Mouse (Mus musculus) C2C12 (cell line): ENCODE data around the gene Olfr482. TPM values are rescaled to one million over a fixed set of nuclear protein-coding genes. Genes with fewer than 3 reads are reported as not detected.

ENCODE experiments used
- H3K27me3 ChIP-seq: one replicate; pipeline ENCODE4 v1.6.1; 2011; ENCODE audit not compliant: control insufficient read depth, insufficient read depth, insufficient read length
- H3K36me3 ChIP-seq: one replicate; pipeline ENCODE4 v1.6.1; 2011; ENCODE audit not compliant: control insufficient read depth, insufficient read depth
- H3K4me3 ChIP-seq: one replicate; pipeline ENCODE4 v1.5.1; 2011; ENCODE audit warnings: mild to moderate bottlenecking, control low read depth; ENCODE audit not compliant: poor library complexity, insufficient read depth, severe bottlenecking
- H3K79me2 ChIP-seq: one replicate; pipeline ENCODE4 v1.6.1; 2011; ENCODE audit not compliant: control insufficient read depth, insufficient read depth
- H3K79me3 ChIP-seq: one replicate; pipeline ENCODE4 v1.6.1; 2011; ENCODE audit warnings: low read depth, control low read depth
- H3ac ChIP-seq: one replicate; pipeline ENCODE3; 2011; ENCODE audit warnings: low read depth; ENCODE audit not compliant: control insufficient read depth, insufficient read length
- CEBPB ChIP-seq: IDR thresholded peaks from one replicate; pipeline ENCODE4 v1.6.1; 2011; ENCODE audit warnings: low read depth, mild to moderate bottlenecking, control low read depth, moderate library complexity
- CTCF ChIP-seq: IDR thresholded peaks from one replicate; pipeline ENCODE4 v1.5.1; 2011; ENCODE audit not compliant: control insufficient read depth, insufficient read depth, insufficient read length
- FOSL1 ChIP-seq: IDR thresholded peaks from one replicate; pipeline ENCODE4 v1.8.0; 2011; ENCODE audit warnings: mild to moderate bottlenecking, low read length; ENCODE audit not compliant: poor library complexity, insufficient read depth, severe bottlenecking
- MAX ChIP-seq: IDR thresholded peaks from one replicate; pipeline ENCODE4 v1.6.1; 2011; ENCODE audit warnings: mild to moderate bottlenecking, control low read depth
- MYOD1 ChIP-seq: IDR thresholded peaks from one replicate; pipeline ENCODE4 v1.6.1; 2011; ENCODE audit warnings: low read depth; ENCODE audit not compliant: control insufficient read depth, insufficient read length
- MYOG ChIP-seq: IDR thresholded peaks from one replicate; pipeline ENCODE4 v1.6.1; 2011; ENCODE audit not compliant: control insufficient read depth, insufficient read length; ENCODE audit errors: extremely low read depth
- USF1 ChIP-seq: IDR thresholded peaks from one replicate; pipeline ENCODE4 v1.6.1; 2011; ENCODE audit warnings: low read depth, mild to moderate bottlenecking, control low read depth, moderate library complexity
- long read RNA-seq, 2 experiments: library from polyadenylated mRNA; unstranded; transcript quantifications; one replicate each; pipeline ENCODE4 v2.0.0; 2019 to 2020
- polyA plus RNA-seq: library from polyadenylated mRNA; unstranded; fragments of >200 nt; fragmentation: generic; extraction: Trizol; gene quantifications from one replicate; pipeline ENCODE4 v1.2.1, GENCODE M21; 2012; ENCODE audit warnings: missing spikeins

Gene Olfr482
- 0.01 TPM for polyA plus RNA-seq
- long read RNA-seq, experiment 1, result 0 reads
- long read RNA-seq, experiment 2, result 0 reads

DNA sequence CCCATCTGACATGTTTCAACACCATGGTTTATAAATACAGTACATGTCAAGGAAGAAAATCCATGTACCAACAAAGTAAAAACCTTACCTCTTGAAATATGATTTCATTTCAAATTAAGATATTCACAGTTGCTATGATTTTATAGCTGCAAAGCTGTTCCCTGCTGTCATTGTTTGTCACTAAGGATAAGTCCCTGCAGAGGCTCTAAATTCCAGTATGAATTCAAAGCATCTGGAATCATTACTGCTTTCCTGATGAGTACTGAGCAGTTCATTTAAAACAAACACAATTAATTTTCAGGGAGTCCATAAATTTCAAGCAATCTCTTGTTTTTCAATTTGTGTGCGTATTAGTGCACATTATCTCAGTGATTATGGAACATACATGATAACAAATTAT lies at the start of gene Olfr482:
Gene Olfr482, minus strand, starts transcription at position 101 of the 400 bp plus-strand sequence.
- Histone ChIP-seq H3K27me3 (no peaks in the 10 kb centered on the region), H3K79me3 (no peaks in the 10 kb centered on the region), H3ac (no peak within 1 kb of the TSS), H3K4me3 (no peak within 1 kb of the TSS), H3K36me3 (no peaks in the 10 kb centered on the region), H3K79me2 (no peaks in the 10 kb centered on the region)
- TF ChIP-seq FOSL1 (no peak), MYOD1 (no peak), CTCF (no peak), USF1 (no peak), CEBPB (no peak), MAX (no peak), MYOG (no peak)

DNA sequence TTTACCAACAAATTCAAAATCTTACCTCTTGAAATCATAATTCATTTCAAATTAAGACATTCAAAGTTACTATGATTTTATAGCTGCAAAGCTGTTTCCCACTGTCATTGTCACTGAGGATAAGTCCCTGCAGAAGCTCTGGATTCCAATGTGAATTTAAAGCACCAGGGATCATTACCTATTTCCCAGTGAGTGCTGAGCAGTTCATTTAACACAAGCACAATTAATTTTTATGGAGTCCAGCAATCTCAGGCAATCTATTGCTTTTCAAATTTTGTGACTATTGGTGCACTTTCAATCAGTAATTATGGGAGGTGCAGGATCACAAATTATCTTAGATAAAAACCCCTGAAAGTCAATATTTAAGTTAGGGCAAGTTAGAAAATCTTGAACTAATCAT lies 30.0 kb upstream of the Olfr482 start, which contains the start of gene Olfr484:
Gene Olfr484, minus strand, starts transcription at position 101 of the 400 bp plus-strand sequence.
- Histone ChIP-seq H3K27me3 (no peaks in the 10 kb centered on the region), H3K4me3 (no peak within 1 kb of the TSS), H3ac (no peak within 1 kb of the TSS), H3K79me2 (no peaks in the 10 kb centered on the region), H3K36me3 (no peaks in the 10 kb centered on the region), H3K79me3 (no peaks in the 10 kb centered on the region)
- no peak for TF ChIP-seq USF1
- TF ChIP-seq MYOG, result no peak
- TF ChIP-seq FOSL1, result no peak
- no peak for TF ChIP-seq MYOD1
- TF ChIP-seq CEBPB, result no peak
- no peak for TF ChIP-seq CTCF
- TF ChIP-seq MAX, result no peak

DNA sequence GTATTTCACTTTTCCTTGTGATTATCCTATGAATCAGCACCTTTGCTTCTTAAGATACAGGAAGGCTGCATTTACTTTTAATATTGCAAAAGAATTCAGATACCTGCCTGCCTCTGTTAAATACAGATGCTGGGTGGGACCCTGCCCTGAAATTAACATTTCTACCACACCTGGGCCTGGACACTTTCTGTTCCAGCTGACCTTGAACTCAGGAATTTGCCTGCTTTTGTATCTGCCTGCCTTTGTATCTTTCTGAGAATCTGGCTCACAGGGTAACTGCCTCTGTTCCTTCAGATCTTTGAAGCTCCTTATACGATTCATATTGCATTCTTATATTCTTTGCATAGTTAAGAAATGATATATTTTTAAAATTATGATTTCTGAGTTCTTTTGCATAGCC lies 24.0 kb upstream of the Olfr482 start:
- no peaks in the 10 kb centered on the region for H3K79me3 ChIP-seq
- H3K79me2 ChIP-seq, result no peaks in the 10 kb centered on the region
- H3ac ChIP-seq, result no peak overlapping the region
- H3K36me3 ChIP-seq, result no peaks in the 10 kb centered on the region
- TF ChIP-seq MYOG (no peak), MYOD1 (no peak)
- H3K27me3 ChIP-seq, result no peaks in the 10 kb centered on the region
- no peak overlapping the region for H3K4me3 ChIP-seq

DNA sequence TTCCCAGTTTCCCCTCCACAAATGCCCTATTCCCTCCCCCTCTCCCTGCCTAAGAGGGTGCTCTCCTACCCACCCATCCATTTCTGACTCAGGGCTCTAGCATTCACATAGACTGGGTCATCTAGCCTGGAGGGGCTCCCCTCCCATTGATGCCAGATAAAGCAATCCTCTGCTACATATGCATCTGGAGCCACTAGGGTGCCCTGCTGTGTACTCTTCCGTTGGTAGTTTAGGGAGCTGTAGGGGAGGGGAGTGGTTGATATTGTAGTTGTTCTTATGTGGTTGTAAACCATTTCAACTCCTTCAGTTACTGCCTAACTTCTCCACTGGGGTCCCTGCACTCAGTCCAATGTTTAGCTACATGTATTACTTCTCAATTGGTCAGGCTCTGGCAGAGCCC lies 23.3 kb upstream of the Olfr482 start:
- no peak overlapping the region for H3ac ChIP-seq

DNA sequence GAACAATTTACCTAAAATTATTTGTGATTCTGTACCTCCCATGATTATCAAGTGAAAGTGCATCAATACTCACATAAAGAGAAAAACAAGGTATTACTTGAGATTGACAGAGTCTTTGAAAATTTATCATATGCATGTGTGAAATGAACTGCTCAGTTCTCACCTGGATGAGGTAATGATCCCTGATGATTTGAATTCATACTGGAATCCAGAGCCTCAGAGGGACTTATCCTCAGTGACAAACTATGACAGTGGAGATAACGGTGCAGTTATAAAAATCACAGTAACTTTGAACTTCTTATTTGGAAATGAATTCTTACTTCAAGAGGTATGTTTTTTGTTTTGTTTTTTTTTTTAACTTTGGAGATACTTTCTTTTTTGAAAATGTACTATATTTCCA lies 3.2 kb upstream of the Olfr482 start, which contains the start of gene Olfr483:
Gene Olfr483, plus strand, starts transcription at position 301 of the 400 bp plus-strand sequence.
- TF ChIP-seq FOSL1 (no peak), USF1 (no peak), MYOG (no peak), CEBPB (no peak), MYOD1 (no peak), MAX (no peak), CTCF (no peak)
- no peaks in the 10 kb centered on the region for H3K79me2 ChIP-seq
- no peaks in the 10 kb centered on the region for H3K79me3 ChIP-seq
- H3K27me3 ChIP-seq, result no peaks in the 10 kb centered on the region
- no peak within 1 kb of the TSS for H3ac ChIP-seq
- H3K4me3 ChIP-seq, result no peak within 1 kb of the TSS
- H3K36me3 ChIP-seq, result no peaks in the 10 kb centered on the region

More for the DNA sequence above, 23.3 kb upstream of the Olfr482 start:
- Histone ChIP-seq H3K4me3 (no peak overlapping the region), H3K27me3 (no peaks in the 10 kb centered on the region), H3K79me3 (no peaks in the 10 kb centered on the region), H3K36me3 (no peaks in the 10 kb centered on the region), H3K79me2 (no peaks in the 10 kb centered on the region)
- TF ChIP-seq MAX (no peak), CTCF (no peak), USF1 (no peak), MYOD1 (no peak), CEBPB (no peak), MYOG (no peak), FOSL1 (no peak)

DNA sequence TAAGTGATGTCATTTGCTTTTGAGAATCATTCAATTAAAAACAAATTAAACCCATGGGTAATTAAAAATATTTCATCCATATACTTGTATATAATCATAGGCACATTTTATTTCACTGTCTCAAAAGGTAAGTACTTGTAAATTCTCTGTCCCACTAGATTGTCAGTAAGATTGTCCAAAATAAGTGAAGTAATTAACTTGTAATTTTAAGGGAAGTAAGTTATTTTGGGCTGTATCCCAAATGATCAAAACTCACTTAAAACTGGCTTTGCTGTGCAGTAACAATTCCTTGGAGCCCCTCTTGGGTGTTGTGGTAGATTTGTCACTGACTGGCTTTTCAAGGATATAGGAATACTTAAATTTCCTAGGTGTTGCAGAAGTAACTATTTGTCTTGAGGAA lies 17.8 kb downstream of the Olfr482 start, which contains the start of gene Olfr481:
Gene Olfr481, plus strand, starts transcription at position 301 of the 400 bp plus-strand sequence.
- Histone ChIP-seq H3K79me3 (no peaks in the 10 kb centered on the region), H3K4me3 (no peak within 1 kb of the TSS), H3K79me2 (no peaks in the 10 kb centered on the region), H3K36me3 (no peaks in the 10 kb centered on the region), H3ac (no peak within 1 kb of the TSS), H3K27me3 (no peaks in the 10 kb centered on the region)
- TF ChIP-seq MYOD1 (no peak), FOSL1 (no peak), USF1 (no peak), MAX (no peak), CTCF (no peak), CEBPB (no peak), MYOG (no peak)
